Mouse (Mus musculus) lung, postnatal 25 days (tissue): ENCODE results near the gene Auts2.
A peak's percentile ranks its signal among the peaks of the same experiment; 100 is the strongest.

Experiments
- DNase-seq: peaks from one replicate; pipeline ENCODE4 v3.0.0; 2022; ENCODE audit warnings: low spot score

Auts2 gene

GRCm38 (mm10) chr5:131606786-131607185 lies 936.4 kb downstream of the Auts2 start:
- no peak for DNase-seq

DNA sequence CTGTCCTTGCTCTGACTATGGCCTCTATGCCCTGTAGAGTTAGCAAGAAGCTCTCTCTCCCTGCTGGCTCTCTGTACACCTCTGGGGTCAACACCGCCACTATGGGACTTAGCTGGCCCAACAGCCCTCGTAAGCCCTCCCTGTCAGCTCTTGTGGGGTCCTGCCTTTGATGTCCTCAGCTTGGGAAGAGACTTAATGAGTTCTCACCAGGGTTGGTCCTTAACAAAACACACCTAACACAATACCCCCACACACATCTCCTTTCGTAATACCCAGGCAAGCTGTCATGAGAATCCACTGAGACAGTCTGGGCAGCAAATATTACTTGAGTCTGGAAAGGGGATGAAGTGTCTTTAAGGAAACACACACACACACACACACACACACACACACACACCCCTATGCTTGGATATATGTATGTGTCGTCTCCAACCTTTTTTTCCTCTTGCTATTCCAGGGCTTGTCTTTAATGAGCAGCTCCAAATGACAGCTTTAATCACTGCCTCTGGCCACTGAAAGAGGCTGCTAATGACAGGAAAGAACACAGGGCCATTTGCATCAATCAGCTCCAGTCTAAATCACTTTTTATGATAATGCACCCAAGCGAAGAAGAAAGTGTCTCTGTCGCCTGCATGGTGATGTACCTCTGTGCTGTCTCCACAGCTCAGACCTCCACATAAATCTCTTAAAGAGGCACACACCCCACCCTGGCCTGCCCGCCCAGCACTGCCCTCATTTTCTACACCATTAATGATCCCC lies 941.0 kb downstream of the Auts2 start:
- DNase-seq = no peak

DNA sequence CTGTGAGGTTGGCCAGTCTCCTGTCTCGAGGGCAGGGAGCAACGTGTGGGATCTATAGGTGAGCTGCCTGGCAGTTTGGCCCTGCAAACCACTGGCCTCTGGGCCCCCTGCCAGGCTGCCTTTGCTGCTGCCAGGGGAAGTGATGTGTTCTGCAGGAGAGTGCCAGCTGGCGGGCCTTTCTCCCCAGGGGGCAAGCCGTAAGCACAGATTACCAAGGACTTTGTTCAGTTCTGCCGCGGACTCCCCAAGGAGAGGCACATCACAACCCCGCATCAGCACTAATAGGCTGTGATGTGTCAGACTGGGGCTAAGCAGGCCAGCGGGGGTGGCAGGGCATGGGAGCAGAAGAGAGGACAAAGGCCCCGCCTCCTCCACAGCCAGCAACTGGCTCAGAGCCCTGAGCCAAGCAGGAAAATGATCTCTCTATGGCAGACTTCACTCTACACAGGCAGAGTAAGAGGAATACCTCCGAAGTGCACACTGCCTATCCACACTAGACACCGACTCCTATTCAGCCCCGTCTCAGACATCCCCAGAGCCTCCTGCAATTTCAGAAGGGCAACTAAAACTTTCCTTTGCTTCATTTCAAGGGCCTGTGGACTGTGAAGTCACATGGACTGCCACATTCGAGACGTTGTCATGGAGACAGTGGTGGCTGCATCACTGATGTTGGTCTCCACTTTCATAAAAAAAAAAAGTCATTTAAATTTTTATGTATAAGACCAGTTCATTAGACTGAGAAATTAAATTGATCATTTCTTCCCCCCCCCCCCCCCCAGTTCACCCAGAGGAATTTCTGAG lies 942.6 kb downstream of the Auts2 start:
- peak; percentile 36 for DNase-seq

GRCm38 (mm10) chr5:131597503-131597902 lies 945.6 kb downstream of the Auts2 start:
- no peak for DNase-seq

DNA sequence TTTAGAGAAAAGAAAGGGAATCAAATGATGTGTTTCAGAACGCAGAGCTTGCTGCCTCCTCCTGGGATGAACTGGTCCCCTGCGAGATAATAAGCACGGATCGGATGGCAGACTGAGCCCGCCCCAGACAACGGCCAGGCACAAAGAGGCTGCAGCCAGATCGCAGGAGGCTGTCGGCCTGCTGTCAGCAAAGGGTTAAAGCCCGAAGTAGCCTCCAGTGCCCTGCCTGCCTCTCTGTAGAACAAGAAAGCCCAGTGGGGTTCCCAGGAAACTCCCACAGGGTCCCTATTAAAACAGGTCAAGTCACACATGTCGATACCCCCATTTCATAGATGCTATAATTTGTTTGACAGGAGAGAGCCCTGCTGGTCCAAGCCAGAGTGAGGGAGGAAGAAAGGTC lies 946.6 kb downstream of the Auts2 start:
- no peak for DNase-seq

- no peak for DNase-seq
Observed at GRCm38 (mm10) chr5:131595730-131596129, 947.4 kb downstream of the Auts2 start.

- DNase-seq = no peak
Observed at GRCm38 (mm10) chr5:131594597-131594996, 948.5 kb downstream of the Auts2 start.

- DNase-seq = no peak
Observed at GRCm38 (mm10) chr5:131593261-131593660, 949.9 kb downstream of the Auts2 start.

DNA sequence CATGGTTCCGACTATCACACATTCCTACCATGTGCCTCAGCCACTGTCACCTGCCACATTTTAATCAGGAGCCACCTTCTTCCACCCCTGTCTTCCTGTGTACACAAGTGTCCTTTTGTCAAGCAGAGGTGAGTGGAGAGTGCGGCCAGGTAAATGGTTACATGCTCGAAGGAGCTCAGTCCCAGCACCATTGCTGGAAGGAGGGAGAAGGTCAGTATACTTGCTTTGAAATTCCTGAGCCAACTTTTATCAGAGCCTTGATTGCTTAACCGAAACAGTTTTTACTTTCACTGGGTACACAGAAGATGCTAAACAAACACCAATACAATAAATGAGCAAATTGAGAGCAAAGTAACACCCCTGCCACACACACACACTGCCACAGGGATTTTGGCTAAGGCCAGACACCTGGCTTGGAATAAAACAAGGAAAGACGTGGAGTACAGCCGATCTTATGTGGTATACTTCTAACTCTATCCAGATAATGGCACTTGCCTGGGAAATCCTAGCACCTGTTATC lies 953.1 kb downstream of the Auts2 start:
- DNase-seq = no peak

- DNase-seq = no peak
Observed at GRCm38 (mm10) chr5:131586332-131586700, 956.8 kb downstream of the Auts2 start.

- DNase-seq = no peak
Observed at GRCm38 (mm10) chr5:131585684-131586331, 957.3 kb downstream of the Auts2 start.

DNA sequence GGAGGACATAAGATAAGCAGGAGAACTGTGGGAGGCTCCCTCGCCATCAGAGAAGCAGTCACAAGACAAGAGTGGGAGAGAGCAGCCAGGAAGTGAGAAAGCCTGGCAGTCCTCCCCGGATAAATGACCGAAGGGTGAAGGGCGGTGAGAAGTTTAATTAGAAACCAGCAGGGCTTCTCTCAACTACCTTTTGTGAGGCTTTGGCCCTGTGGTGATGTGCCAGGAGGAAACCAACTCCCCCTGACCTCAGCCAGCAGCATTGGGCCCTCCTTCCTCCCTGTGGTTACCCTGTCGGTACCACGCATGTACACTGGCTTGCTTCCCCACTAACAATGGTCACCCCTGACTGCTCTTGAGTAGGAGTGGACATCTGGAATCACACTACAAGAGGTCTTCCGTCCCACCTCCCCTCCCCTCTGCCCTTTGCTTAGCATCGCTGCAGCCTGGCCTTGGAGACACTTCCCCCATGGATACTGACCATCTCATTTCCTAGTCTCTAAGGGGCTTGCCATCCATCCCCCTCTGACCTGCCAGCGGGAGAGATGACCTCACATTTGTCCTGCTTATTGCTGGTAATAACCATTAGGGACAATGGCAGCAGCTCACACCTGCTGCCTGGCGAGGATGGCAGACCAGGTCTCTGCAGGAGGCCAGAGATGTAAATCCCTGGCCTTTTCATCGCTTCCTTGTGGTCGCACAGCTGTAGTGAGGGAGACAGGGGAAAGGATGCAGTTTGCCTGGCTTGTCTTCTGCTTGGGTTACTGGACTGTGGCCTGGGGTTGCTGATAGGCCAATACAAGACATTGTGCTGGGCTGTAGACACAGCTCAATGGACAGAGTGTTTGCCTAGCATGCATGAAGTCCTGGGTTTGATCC lies 958.6 kb downstream of the Auts2 start:
- no peak for DNase-seq

GRCm38 (mm10) chr5:131581110-131582050 lies 961.8 kb downstream of the Auts2 start:
- DNase-seq = no peak

- no peak for DNase-seq
Observed at GRCm38 (mm10) chr5:131578737-131579136, 964.4 kb downstream of the Auts2 start.

DNA sequence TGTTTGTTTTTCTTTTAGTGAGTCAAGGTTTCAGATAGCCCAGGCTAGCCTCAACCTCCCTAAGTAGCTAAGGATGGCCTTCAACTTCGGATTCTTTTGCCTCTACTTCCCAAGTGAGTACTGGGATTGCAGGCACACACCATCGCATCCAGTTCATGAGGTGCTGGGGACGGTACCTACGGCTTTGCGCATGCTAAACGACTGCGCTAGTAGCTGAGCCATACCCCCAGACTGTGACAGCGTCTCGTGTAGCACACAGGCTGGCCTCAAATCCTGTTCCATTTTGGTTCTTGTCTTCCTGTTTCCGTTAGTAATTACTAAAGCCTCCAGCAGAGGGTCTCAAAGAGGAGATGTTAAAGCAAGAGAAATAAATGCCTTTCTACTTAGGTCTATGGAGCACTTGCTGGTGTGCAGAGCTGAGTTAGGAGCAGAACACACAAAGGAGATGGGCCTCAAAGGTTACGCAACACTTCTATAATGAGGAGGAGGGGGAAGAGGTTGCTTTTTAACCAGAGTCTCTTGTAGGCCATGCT lies 967.3 kb downstream of the Auts2 start:
- no peak for DNase-seq

GRCm38 (mm10) chr5:131575086-131575514 lies 968.0 kb downstream of the Auts2 start:
- no peak for DNase-seq

GRCm38 (mm10) chr5:131574469-131575085 lies 968.6 kb downstream of the Auts2 start:
- DNase-seq = no peak

DNA sequence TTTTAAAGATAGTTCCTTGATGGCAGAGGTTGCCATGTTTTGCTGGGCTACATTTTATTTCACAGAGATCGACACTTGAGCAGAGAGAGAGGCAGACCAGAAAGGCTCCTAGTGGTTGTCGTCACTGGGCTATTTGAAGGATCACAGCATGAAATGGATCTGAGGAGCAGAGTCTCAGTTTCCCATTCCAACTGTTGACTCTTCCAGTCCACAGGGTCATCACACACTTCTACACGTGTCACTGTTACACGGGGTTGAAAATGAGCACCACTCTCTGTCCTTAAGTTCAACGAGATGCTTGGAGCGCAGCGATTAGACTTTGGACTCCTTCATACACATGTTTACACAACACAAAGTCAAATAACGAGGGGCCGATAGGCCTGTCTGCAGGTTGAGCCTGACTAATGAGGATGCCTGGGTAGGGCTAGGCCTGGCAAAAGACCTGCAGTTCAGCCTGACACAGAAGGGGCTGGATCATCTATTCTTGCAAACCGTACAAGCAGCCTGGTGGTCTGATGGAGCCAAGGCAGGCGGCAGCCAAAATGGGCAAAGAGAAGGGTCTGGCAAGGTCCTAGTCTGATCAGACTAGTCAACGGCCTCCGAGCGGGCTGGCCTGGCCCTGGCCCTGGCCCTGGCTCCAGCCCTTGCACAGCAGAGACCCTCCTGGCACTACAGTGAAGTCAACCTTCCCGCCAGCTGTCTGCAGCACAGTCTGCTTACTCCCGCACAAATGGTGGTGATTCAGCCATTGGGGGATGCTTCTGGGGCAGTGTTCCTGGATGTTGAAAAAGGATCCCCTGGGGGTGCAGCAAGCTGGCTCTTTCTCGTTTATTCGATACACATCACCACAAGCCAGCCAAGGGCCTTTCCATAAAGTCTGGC lies 969.6 kb downstream of the Auts2 start:
- DNase-seq = no peak

- no peak for DNase-seq
Observed at GRCm38 (mm10) chr5:131566032-131566431, 977.1 kb downstream of the Auts2 start.
